Mouse (Mus musculus) cerebellum, postnatal 14 days (tissue): ENCODE data around the gene Hoxd4.

Source experiments
- DNase-seq, 2 experiments: peaks; one replicate each; pipeline ENCODE4 v3.0.0; 2021; ENCODE audit warnings: mixed read lengths in 2 of 2

Hoxd4 gene

GRCm38 (mm10) chr2:74711721-74712621 is at the start of gene Hoxd4, which contains the start of gene Hoxd3:
Gene Hoxd4, plus strand, starts transcription at chr2:74711929.
Gene Hoxd3, plus strand, starts transcription at chr2:74711927.
- DNase-seq = no peak

GRCm38 (mm10) chr2:74663291-74663925 is 48.3 kb upstream of the Hoxd4 start:
- peak; percentile 81 to 82 for DNase-seq

GRCm38 (mm10) chr2:74666411-74666810 is 45.3 kb upstream of the Hoxd4 start:
- no peak for DNase-seq

GRCm38 (mm10) chr2:74667191-74667841 is 44.4 kb upstream of the Hoxd4 start:
- no peak for DNase-seq

- no peak for DNase-seq
These were observed 43.8 kb upstream of the Hoxd4 start, which contains the start of gene Hoxd13 for GRCm38 (mm10) chr2:74667842-74668357. Gene Hoxd13, plus strand, starts transcription at chr2:74668310.

- no peak for DNase-seq
These were observed 43.1 kb upstream of the Hoxd4 start for GRCm38 (mm10) chr2:74668370-74669229.

- DNase-seq = no peak
These were observed 42.5 kb upstream of the Hoxd4 start for GRCm38 (mm10) chr2:74669230-74669578.

GRCm38 (mm10) chr2:74669650-74670235 is 42.0 kb upstream of the Hoxd4 start:
- DNase-seq = no peak

GRCm38 (mm10) chr2:74670632-74671188 is 41.0 kb upstream of the Hoxd4 start:
- DNase-seq = no peak

GRCm38 (mm10) chr2:74671847-74672246 is 39.9 kb upstream of the Hoxd4 start:
- no peak for DNase-seq

- peak; percentile 80 to 84 for DNase-seq
These were observed 39.0 kb upstream of the Hoxd4 start for GRCm38 (mm10) chr2:74672481-74673362.

GRCm38 (mm10) chr2:74673835-74674425 is 37.8 kb upstream of the Hoxd4 start:
- DNase-seq = no peak

GRCm38 (mm10) chr2:74674881-74675665 is 36.7 kb upstream of the Hoxd4 start, which contains the start of gene Hoxd12:
Gene Hoxd12, plus strand, starts transcription at chr2:74675013.
- DNase-seq = no peak

- DNase-seq = no peak
These were observed 36.0 kb upstream of the Hoxd4 start for GRCm38 (mm10) chr2:74675666-74676282.

GRCm38 (mm10) chr2:74676376-74677052 is 35.2 kb upstream of the Hoxd4 start:
- no peak for DNase-seq

GRCm38 (mm10) chr2:74677106-74677505 is 34.6 kb upstream of the Hoxd4 start:
- no peak for DNase-seq

GRCm38 (mm10) chr2:74678891-74679595 is 32.7 kb upstream of the Hoxd4 start, which contains the start of gene Hoxd11:
Gene Hoxd11, plus strand, starts transcription at chr2:74679557.
- DNase-seq = no peak
